Mouse (Mus musculus) neural tube, embryonic 14.5 days (tissue): ENCODE measurements around the gene Ubash3b. TPM values are rescaled to one million over a fixed set of nuclear protein-coding genes. Genes with fewer than 3 reads are reported as not detected.

Experiments
- ATAC-seq: fragments of 200-750 bp; cut with Nextera tagmentation; 2 replicates; pipeline ENCODE4 v1.8.0; 2017; ENCODE audit warnings: low read depth, mild to moderate bottlenecking, moderate TSS enrichment, moderate library complexity
- H3K27ac ChIP-seq: fragments of 300-500 bp; sonication (generic); 2 replicates; pipeline ENCODE4 v1.5.1; 2014; ENCODE audit warnings: low read depth, mild to moderate bottlenecking, control low read depth, low read length, moderate library complexity, mixed read lengths
- H3K27me3 ChIP-seq: fragments of 300-500 bp; sonication (generic); 2 replicates; pipeline ENCODE4 v1.6.1; 2014; ENCODE audit warnings: low read length; ENCODE audit not compliant: control insufficient read depth, insufficient read depth
- H3K36me3 ChIP-seq: fragments of 300-500 bp; sonication (generic); 2 replicates; pipeline ENCODE4 v1.6.1; 2014; ENCODE audit warnings: low read length, mixed read lengths; ENCODE audit not compliant: control insufficient read depth, insufficient read depth
- H3K4me1 ChIP-seq: fragments of 300-500 bp; sonication (generic); 2 replicates; pipeline ENCODE4 v1.6.1; 2014; ENCODE audit warnings: low read length; ENCODE audit not compliant: control insufficient read depth, insufficient read depth
- H3K4me2 ChIP-seq: fragments of 300-500 bp; sonication (generic); 2 replicates; pipeline ENCODE4 v1.6.1; 2014; ENCODE audit warnings: mild to moderate bottlenecking, low read depth, low read length, control low read depth
- H3K4me3 ChIP-seq: fragments of 300-500 bp; sonication (generic); 2 replicates; pipeline ENCODE4 v1.5.1; 2014; ENCODE audit warnings: low read depth, low read length, control low read depth, mixed read lengths
- H3K9ac ChIP-seq: fragments of 300-500 bp; sonication (generic); replicated peaks from 2 replicates; pipeline ENCODE4 v1.6.1; 2014; ENCODE audit warnings: low read depth, mild to moderate bottlenecking, control low read depth, low read length, mixed read lengths
- H3K9me3 ChIP-seq: fragments of 300-500 bp; sonication (generic); 2 replicates; pipeline ENCODE4 v1.6.1; 2016; ENCODE audit warnings: low read length; ENCODE audit not compliant: control insufficient read depth
- WGBS: fragments of 180-500 bp; shearing (Covaris S2); extraction: QIAGEN DNeasy Blood & Tissue Kit; methylation state at CpG from one replicate; pipeline ENCODE4 v1.1.7; 2014; 5-methylcytosine and 5-hydroxymethylcytosine counted together
- polyA plus RNA-seq: library from polyadenylated mRNA; unstranded; fragments of >200 nt; fragmentation: Nextera tagmentation; extraction: Ambion mirVana; gene quantifications from 2 replicates; pipeline ENCODE4 v1.2.1, GENCODE M21; 2014

Gene Ubash3b
- polyA plus RNA-seq, 1 experiment from 2014 or later = 26.1 TPM

GRCm38 (mm10) chr9:41172426-41172825 is 10.9 kb upstream of the Ubash3b start:
- Histone ChIP-seq H3K36me3 (no peaks in the 10 kb centered on the region), H3K4me3 (no peak overlapping the region), H3K9ac (no peak overlapping the region), H3K9me3 (no peaks in the 10 kb centered on the region), H3K4me1 (no peaks in the 10 kb centered on the region), H3K27me3 (no peaks in the 10 kb centered on the region), H3K4me2 (no peak overlapping the region), H3K27ac (no peak overlapping the region)
- 82% methylated on average over 8 of the region's 8 CpGs for WGBS
- no peak for ATAC-seq

GRCm38 (mm10) chr9:41170026-41170425 is 8.5 kb upstream of the Ubash3b start:
- Histone ChIP-seq H3K4me1 (no peaks in the 10 kb centered on the region), H3K9ac (no peak overlapping the region), H3K27me3 (no peaks in the 10 kb centered on the region), H3K36me3 (no peaks in the 10 kb centered on the region), H3K9me3 (no peaks in the 10 kb centered on the region), H3K4me3 (no peak overlapping the region), H3K27ac (no peak overlapping the region), H3K4me2 (no peak overlapping the region)
- WGBS = 64% methylated on average over 8 of the region's 8 CpGs
- no peak for ATAC-seq

- no peak overlapping the region for H3K4me2 ChIP-seq
- no peaks in the 10 kb centered on the region for H3K4me1 ChIP-seq
- WGBS = 86% methylated on average over 2 of the region's 2 CpGs
- H3K27ac ChIP-seq = no peak overlapping the region
- no peaks in the 10 kb centered on the region for H3K36me3 ChIP-seq
- no peak for ATAC-seq
- H3K4me3 ChIP-seq = no peak overlapping the region
- no peaks in the 10 kb centered on the region for H3K27me3 ChIP-seq
- no peaks in the 10 kb centered on the region for H3K9me3 ChIP-seq
- H3K9ac ChIP-seq = no peak overlapping the region
Measured at GRCm38 (mm10) chr9:41168656-41169055, 7.2 kb upstream of the Ubash3b start.

- H3K9ac ChIP-seq = no peak overlapping the region
- H3K36me3 ChIP-seq = no peaks in the 10 kb centered on the region
- 90% methylated on average over 6 of the region's 6 CpGs for WGBS
- no peaks in the 10 kb centered on the region for H3K27me3 ChIP-seq
- H3K4me3 ChIP-seq = no peak overlapping the region
- no peak overlapping the region for H3K27ac ChIP-seq
- no peaks in the 10 kb centered on the region for H3K4me1 ChIP-seq
- H3K4me2 ChIP-seq = no peak overlapping the region
- no peaks in the 10 kb centered on the region for H3K9me3 ChIP-seq
- ATAC-seq = no peak
Measured at GRCm38 (mm10) chr9:41168206-41168605, 6.7 kb upstream of the Ubash3b start.

GRCm38 (mm10) chr9:41166886-41167285 is 5.4 kb upstream of the Ubash3b start:
- no peaks in the 10 kb centered on the region for H3K9me3 ChIP-seq
- 49% methylated on average over 10 of the region's 10 CpGs for WGBS
- no peaks in the 10 kb centered on the region for H3K36me3 ChIP-seq

GRCm38 (mm10) chr9:41162363-41162762 is 866 bp upstream of the Ubash3b start:
- Histone ChIP-seq H3K36me3 (no peaks in the 10 kb centered on the region), H3K9me3 (no peaks in the 10 kb centered on the region), H3K27ac (no peak overlapping the region), H3K27me3 (no peaks in the 10 kb centered on the region), H3K4me3 (no peak overlapping the region), H3K9ac (no peak overlapping the region), H3K4me2 (no peak overlapping the region), H3K4me1 (no peaks in the 10 kb centered on the region)
- ATAC-seq = no peak
- 77% methylated on average over 4 of the region's 4 CpGs for WGBS

More at GRCm38 (mm10) chr9:41166886-41167285, 5.4 kb upstream of the Ubash3b start:
- H3K4me2 ChIP-seq = no peak overlapping the region
- no peaks in the 10 kb centered on the region for H3K4me1 ChIP-seq
- no peak overlapping the region for H3K9ac ChIP-seq
- no peak for ATAC-seq
- no peaks in the 10 kb centered on the region for H3K27me3 ChIP-seq
- no peak overlapping the region for H3K27ac ChIP-seq
- no peak overlapping the region for H3K4me3 ChIP-seq

GRCm38 (mm10) chr9:41160536-41161176 is 841 bp downstream of the Ubash3b start:
- no peak overlapping the region for H3K4me3 ChIP-seq
- no peak for ATAC-seq
- no peaks in the 10 kb centered on the region for H3K27me3 ChIP-seq
- no peak overlapping the region for H3K9ac ChIP-seq
- no peaks in the 10 kb centered on the region for H3K36me3 ChIP-seq
- no peaks in the 10 kb centered on the region; the same call in 1 of the 2 replicates for H3K4me1 ChIP-seq
- no peak overlapping the region for H3K27ac ChIP-seq
- 8% methylated on average over 7 of the region's 7 CpGs for WGBS
- no peaks in the 10 kb centered on the region for H3K9me3 ChIP-seq
- no peak overlapping the region for H3K4me2 ChIP-seq

- Histone ChIP-seq H3K9me3 (no peaks in the 10 kb centered on the region), H3K36me3 (no peaks in the 10 kb centered on the region), H3K27ac (no peak overlapping the region), H3K9ac (no peak overlapping the region), H3K4me1 (no peaks in the 10 kb centered on the region; the same call in 1 of the 2 replicates), H3K27me3 (no peaks in the 10 kb centered on the region), H3K4me3 (no peak overlapping the region), H3K4me2 (no peak overlapping the region)
- 86% methylated on average over 2 of the region's 2 CpGs for WGBS
- no peak for ATAC-seq
Measured at GRCm38 (mm10) chr9:41159223-41159622, 2.3 kb downstream of the Ubash3b start.

- WGBS = 15% methylated on average over 15 of the region's 15 CpGs
- ATAC-seq = no peak
- Histone ChIP-seq H3K4me3 (peak overlapping the region; percentile 81), H3K9ac (peak overlapping the region; percentile 84), H3K4me1 (no peaks in the 10 kb centered on the region; the same call in 1 of the 2 replicates), H3K36me3 (no peaks in the 10 kb centered on the region), H3K9me3 (no peaks in the 10 kb centered on the region), H3K27ac (peak overlapping the region; percentile 88; the same call in 1 of the 2 replicates), H3K4me2 (peak overlapping the region; percentile 56), H3K27me3 (no peaks in the 10 kb centered on the region)
Measured at GRCm38 (mm10) chr9:41157872-41158567, 3.5 kb downstream of the Ubash3b start.
